26 mouse cellular contexts compared by ENCODE assay signal in the genomic region with DNA sequence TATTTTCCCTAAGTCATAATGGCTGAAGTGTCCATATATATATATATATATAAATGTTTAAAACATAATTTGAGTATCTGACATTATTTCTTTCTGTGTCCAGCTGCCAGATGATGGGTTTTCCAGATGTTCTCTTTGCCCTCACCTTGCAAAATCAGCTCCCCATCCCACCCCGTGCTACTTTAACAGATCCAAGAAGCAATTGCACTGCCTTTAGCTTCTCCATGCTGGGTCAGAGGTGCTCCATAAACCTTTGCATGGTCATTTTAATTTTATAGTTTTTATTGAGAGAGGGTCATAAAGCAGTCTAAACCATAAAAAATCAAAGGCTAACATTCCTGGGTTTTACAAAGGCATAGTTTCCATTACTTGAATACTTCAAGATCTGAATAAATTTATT.
DNase-seq lines count a peak whose midpoint lies in the region; ATAC-seq lines count a peak whose summit lies in the region.
"Had no signal": no experiment of that assay in that cellular context is flagged by ENCODE, and none has a peak within 500 bp of the region (broad histone marks: within the 10 kb centered on the region; RNA-seq: fewer than 3 reads in every experiment).

No protein-coding gene starts in this region.

- no peak overlapping the region for H3K4me3 ChIP-seq in limb, embryonic 13.5 days
- no peak overlapping the region for H3K4me3 ChIP-seq in forebrain, embryonic 16.5 days (replicated peaks; ENCODE audit: low read length)
- H3K4me3 ChIP-seq: embryonic facial prominence, embryonic 10.5 days; embryonic facial prominence, embryonic 13.5 days; erythroblast, embryonic 14.5 days; forebrain, embryonic 12.5 days; heart, adult 2 months; heart, embryonic 10.5 days; heart, embryonic 13.5 days had no signal

- H3K9ac ChIP-seq in limb, embryonic 13.5 days: no peak overlapping the region
- H3K9ac ChIP-seq in forebrain, embryonic 16.5 days (replicated peaks; ENCODE audit: low read depth, low read length): no peak overlapping the region
- H3K9ac ChIP-seq: embryonic facial prominence, embryonic 13.5 days; forebrain, embryonic 12.5 days; forebrain, postnatal 0 days; heart, embryonic 13.5 days; hindbrain, embryonic 14.5 days had no signal

- no peak overlapping the region for H3K27ac ChIP-seq in limb, embryonic 13.5 days
- H3K27ac ChIP-seq in forebrain, embryonic 16.5 days (ENCODE audit: low read length): no peak overlapping the region
- H3K27ac ChIP-seq: embryonic facial prominence, embryonic 10.5 days; embryonic facial prominence, embryonic 13.5 days; forebrain, embryonic 12.5 days; heart, adult 2 months; heart, embryonic 10.5 days; heart, embryonic 13.5 days; hindbrain, embryonic 14.5 days; hindbrain, postnatal 0 days had no signal

- H3K9me3 ChIP-seq in limb, embryonic 13.5 days: no peaks in the 10 kb centered on the region
- no peaks in the 10 kb centered on the region for H3K9me3 ChIP-seq in forebrain, embryonic 16.5 days (ENCODE audit: control insufficient read depth, low read length)
- H3K9me3 ChIP-seq: embryonic facial prominence, embryonic 10.5 days; embryonic facial prominence, embryonic 13.5 days; forebrain, embryonic 12.5 days; heart, embryonic 10.5 days; heart, embryonic 13.5 days had no signal

- H3K36me3 ChIP-seq in limb, embryonic 13.5 days: no peaks in the 10 kb centered on the region
- no peaks in the 10 kb centered on the region for H3K36me3 ChIP-seq in forebrain, embryonic 16.5 days (ENCODE audit: control insufficient read depth, insufficient read depth)
- H3K36me3 ChIP-seq: embryonic facial prominence, embryonic 10.5 days; embryonic facial prominence, embryonic 13.5 days; forebrain, embryonic 12.5 days; heart, embryonic 10.5 days; heart, embryonic 13.5 days had no signal

- no peaks in the 10 kb centered on the region for H3K27me3 ChIP-seq in limb, embryonic 13.5 days
- no peaks in the 10 kb centered on the region for H3K27me3 ChIP-seq in forebrain, embryonic 16.5 days (replicated peaks; ENCODE audit: control insufficient read depth, insufficient read depth, low read length)
- H3K27me3 ChIP-seq: embryonic facial prominence, embryonic 13.5 days; forebrain, embryonic 12.5 days; heart, embryonic 13.5 days had no signal

- DNase-seq in embryo, embryonic 10.5 days (ENCODE audit: low spot score): peak; percentile 6
- no peak for DNase-seq in embryo, embryonic 10 days (ENCODE audit: low spot score)
- DNase-seq in embryo, embryonic 11.5 days (ENCODE audit: low read depth, low spot score): peak; percentile 14
- DNase-seq in urinary bladder, adult 18-20 months (ENCODE audit: low spot score in 2 of 2): no peak
- DNase-seq: adrenal gland, adult 8-10 months; adrenal gland, postnatal 25 days; cerebellum, adult 18-20 months; cerebellum, adult 9-10 months; cerebellum, postnatal 14 days; forebrain, postnatal 0 days; gastrocnemius, postnatal 25 days; heart, adult 2 months; heart, postnatal 14 days; heart, postnatal 4 days had no signal

- no peaks in the 10 kb centered on the region for H3K4me1 ChIP-seq in limb, embryonic 13.5 days
- H3K4me1 ChIP-seq in forebrain, embryonic 16.5 days (replicated peaks; ENCODE audit: control insufficient read depth, insufficient read depth, low read length): no peaks in the 10 kb centered on the region
- H3K4me1 ChIP-seq: embryonic facial prominence, embryonic 10.5 days; embryonic facial prominence, embryonic 13.5 days; forebrain, embryonic 12.5 days; heart, embryonic 10.5 days; heart, embryonic 13.5 days had no signal

- H3K4me2 ChIP-seq in limb, embryonic 13.5 days (replicated peaks): no peak overlapping the region
- H3K4me2 ChIP-seq in forebrain, embryonic 16.5 days (ENCODE audit: low read length): no peak overlapping the region
- H3K4me2 ChIP-seq: embryonic facial prominence, embryonic 13.5 days; forebrain, embryonic 12.5 days; heart, embryonic 13.5 days; hindbrain, embryonic 14.5 days had no signal

- 17% methylated on average over 1 of the region's 1 CpGs for WGBS in limb, embryonic 13.5 days
- 94% methylated on average over 1 of the region's 1 CpGs for WGBS in forebrain, embryonic 16.5 days

- peak; percentile 73 for ATAC-seq in limb, embryonic 13.5 days (ENCODE audit: low FRiP score, low read depth)
- ATAC-seq in forebrain, embryonic 16.5 days: no peak
- ATAC-seq: activated CD4-positive, CD25-positive, alpha-beta regulatory T cell, adult 4 months; forebrain, postnatal 0 days; hindbrain, postnatal 0 days; intestine, postnatal 0 days had no signal

Comparison
In these comparisons a context has a peak if more than half of its experiments do, and no peak if none do; other contexts are left out.
1. DNase-seq: peak in embryo, embryonic 10.5 days (single experiment) and embryo, embryonic 11.5 days (single experiment); none in embryo, embryonic 10 days (single experiment) and urinary bladder, adult 18-20 months (0 of 2).